Mouse (Mus musculus): ENCODE measurements around the gene Tunar. TPM values are rescaled to one million over a fixed set of nuclear protein-coding genes. Genes with fewer than 3 reads are reported as not detected.

Tunar gene
- 9.7 and 10.7 TPM in 2 replicates for polyA plus RNA-seq (2015; fragmentation: Nextera tagmentation; extraction: Ambion mirVana)

GRCm38 (mm10) chr12:105333570-105333969 is at the start of gene Tunar:
Gene Tunar, plus strand, starts transcription at chr12:105333870.
- peaks cover 26% of the 10 kb centered on the region for H3K4me1 ChIP-seq (replicated peaks)
- no peaks in the 10 kb centered on the region for H3K9me3 ChIP-seq
- ATAC-seq (ENCODE audit: low FRiP score) = no peak
- H3K4me3 ChIP-seq = no peak within 1 kb of the TSS
- H3K27ac ChIP-seq = no peak within 1 kb of the TSS
- no peaks in the 10 kb centered on the region for H3K36me3 ChIP-seq
- 90% methylated on average over 2 of the region's 2 CpGs for WGBS
- H3K9ac ChIP-seq = no peak within 1 kb of the TSS
- H3K4me2 ChIP-seq = no peak within 1 kb of the TSS
- H3K27me3 ChIP-seq = peaks cover 21% of the 10 kb centered on the region

GRCm38 (mm10) chr12:105312571-105313035 is 21.1 kb upstream of the Tunar start:
- Histone ChIP-seq H3K27me3 (no peaks in the 10 kb centered on the region), H3K4me2 (no peak overlapping the region), H3K36me3 (no peaks in the 10 kb centered on the region), H3K9me3 (no peaks in the 10 kb centered on the region), H3K4me1 (replicated peaks) (0 out of 2 replicates have a peak, but pooled peaks cover 4% of the 10 kb centered on the region), H3K4me3 (no peak overlapping the region), H3K9ac (no peak overlapping the region), H3K27ac (no peak overlapping the region)
- WGBS = 70% methylated on average over 5 of the region's 5 CpGs
- no peak for ATAC-seq (ENCODE audit: low FRiP score)

- no peaks in the 10 kb centered on the region for H3K36me3 ChIP-seq
- no peak overlapping the region for H3K9ac ChIP-seq
- no peak overlapping the region for H3K27ac ChIP-seq
- no peak for ATAC-seq (ENCODE audit: low FRiP score)
- H3K27me3 ChIP-seq = no peaks in the 10 kb centered on the region
- no peak overlapping the region for H3K4me2 ChIP-seq
- WGBS = 80% methylated on average over 1 of the region's 1 CpGs
- H3K9me3 ChIP-seq = no peaks in the 10 kb centered on the region
- H3K4me3 ChIP-seq = no peak overlapping the region
- 0 out of 2 replicates have a peak, but pooled peaks cover 4% of the 10 kb centered on the region for H3K4me1 ChIP-seq (replicated peaks)
Observed at GRCm38 (mm10) chr12:105314328-105314727, 19.3 kb upstream of the Tunar start.

DNA sequence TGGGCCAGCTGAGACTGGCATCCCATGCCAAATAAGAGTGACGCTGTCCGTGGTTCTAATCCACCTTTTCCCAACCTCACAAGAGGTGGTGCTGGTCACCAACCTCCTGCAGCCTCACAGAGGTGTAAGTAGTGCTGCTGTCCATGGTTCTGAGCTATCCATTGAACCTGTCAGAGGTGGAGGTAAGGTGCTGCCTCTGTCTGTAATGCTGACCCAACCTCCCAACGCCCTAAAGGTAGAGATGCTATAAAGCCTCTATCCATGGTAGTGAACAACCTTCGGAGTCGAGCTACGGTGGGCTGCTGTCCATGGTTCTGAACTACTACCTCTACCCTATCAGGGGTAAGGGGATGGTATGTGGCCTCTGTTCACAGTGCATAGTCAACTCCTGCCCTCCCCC is 11.5 kb upstream of the Tunar start:
- H3K9me3 ChIP-seq = no peaks in the 10 kb centered on the region
- no peak overlapping the region for H3K4me2 ChIP-seq
- H3K27ac ChIP-seq = no peak overlapping the region
- 26% methylated on average over 6 of the region's 6 CpGs for whole genome bisulfite sequencing
- no peaks in the 10 kb centered on the region for H3K27me3 ChIP-seq
- H3K4me3 ChIP-seq = no peak overlapping the region
- ATAC-seq (ENCODE audit: low FRiP score) = no peak
- H3K9ac ChIP-seq = no peak overlapping the region
- H3K36me3 ChIP-seq = no peaks in the 10 kb centered on the region
- H3K4me1 ChIP-seq (replicated peaks) = no peaks in the 10 kb centered on the region

GRCm38 (mm10) chr12:105327051-105327450 is 6.6 kb upstream of the Tunar start:
- no peaks in the 10 kb centered on the region for H3K9me3 ChIP-seq
- H3K4me2 ChIP-seq = no peak overlapping the region
- H3K4me3 ChIP-seq = no peak overlapping the region
- H3K27ac ChIP-seq = no peak overlapping the region
- 80% methylated on average over 5 of the region's 5 CpGs for WGBS
- H3K4me1 ChIP-seq (replicated peaks) = peaks cover 6% of the 10 kb centered on the region; the same call in 1 of the 2 replicates
- ATAC-seq (ENCODE audit: low FRiP score) = no peak
- no peak overlapping the region for H3K9ac ChIP-seq
- no peaks in the 10 kb centered on the region for H3K27me3 ChIP-seq
- no peaks in the 10 kb centered on the region for H3K36me3 ChIP-seq

- H3K4me1 ChIP-seq (replicated peaks) = peaks cover 6% of the 10 kb centered on the region; the same call in 1 of the 2 replicates
- WGBS = 71% methylated on average over 11 of the region's 11 CpGs
- no peak for ATAC-seq (ENCODE audit: low FRiP score)
- H3K36me3 ChIP-seq = no peaks in the 10 kb centered on the region
- H3K27ac ChIP-seq = no peak overlapping the region
- H3K27me3 ChIP-seq = no peaks in the 10 kb centered on the region
- no peak overlapping the region for H3K4me2 ChIP-seq
- no peak overlapping the region for H3K4me3 ChIP-seq
- no peaks in the 10 kb centered on the region for H3K9me3 ChIP-seq
- H3K9ac ChIP-seq = no peak overlapping the region
Observed at GRCm38 (mm10) chr12:105328396-105328795, 5.3 kb upstream of the Tunar start.

GRCm38 (mm10) chr12:105336094-105336420 is 2.4 kb downstream of the Tunar start:
- peak overlapping the region; percentile 72 for H3K9ac ChIP-seq
- H3K36me3 ChIP-seq = no peaks in the 10 kb centered on the region
- no peaks in the 10 kb centered on the region for H3K9me3 ChIP-seq
- peak overlapping the region; percentile 85 for H3K27ac ChIP-seq
- H3K4me2 ChIP-seq = peak overlapping the region; percentile 73
- H3K4me3 ChIP-seq = peak overlapping the region; percentile 61
- WGBS = 15% methylated on average over 8 of the region's 8 CpGs
- H3K4me1 ChIP-seq (replicated peaks) = peaks cover 37% of the 10 kb centered on the region
- peaks cover 33% of the 10 kb centered on the region for H3K27me3 ChIP-seq
- peak; percentile 5; the same call in 1 of the 2 replicates for ATAC-seq (ENCODE audit: low FRiP score)

DNA sequence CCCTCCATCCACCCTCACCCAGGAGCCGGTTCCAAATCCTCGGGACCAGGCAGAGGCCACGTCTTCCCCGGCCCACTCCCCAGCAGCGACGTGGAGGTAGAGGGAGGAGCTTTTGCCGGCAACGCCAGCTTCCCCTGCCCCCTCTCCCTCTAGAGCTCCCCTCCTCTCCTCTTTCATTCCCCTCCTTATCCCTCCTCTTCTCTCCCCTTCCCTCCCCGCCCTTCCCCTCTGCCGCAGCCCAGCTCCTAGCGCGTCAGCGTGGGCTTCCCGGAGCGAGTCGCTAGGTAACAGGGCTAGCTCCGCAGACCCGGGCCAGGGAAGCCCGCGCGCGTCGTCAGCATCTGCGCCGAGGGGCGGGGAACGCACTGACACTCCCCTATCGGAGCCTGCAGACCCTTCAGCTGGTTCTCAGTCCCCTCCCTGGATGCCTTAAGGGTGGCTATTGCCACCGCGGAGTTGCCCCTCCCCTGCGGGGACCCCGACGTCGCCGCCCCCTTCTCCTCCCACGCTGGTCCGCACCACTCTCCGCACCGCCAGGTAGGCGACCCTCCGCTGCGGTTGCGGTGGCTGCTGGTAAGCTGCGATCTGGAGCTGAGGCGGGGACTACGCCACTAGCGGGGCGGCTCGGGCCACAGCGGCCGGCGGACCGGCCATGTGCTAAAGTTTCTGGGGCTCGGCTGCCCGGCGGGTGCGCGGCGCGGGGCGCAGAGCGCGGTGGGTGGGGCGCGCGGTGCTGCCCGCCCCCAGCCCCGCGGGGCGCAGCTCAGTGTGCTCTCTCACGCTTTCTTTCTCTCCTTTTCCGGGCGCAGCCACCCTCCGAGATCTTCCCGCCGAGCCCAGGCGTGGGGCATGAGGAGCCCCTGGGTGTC is 3.0 kb downstream of the Tunar start:
- H3K27ac ChIP-seq = peak overlapping the region; percentile 85
- H3K9ac ChIP-seq = peak overlapping the region; percentile 72
- peaks cover 36% of the 10 kb centered on the region for H3K27me3 ChIP-seq
- H3K4me3 ChIP-seq = peak overlapping the region; percentile 61
- peaks cover 39% of the 10 kb centered on the region for H3K4me1 ChIP-seq (replicated peaks)
- peak overlapping the region; percentile 73 for H3K4me2 ChIP-seq
- ATAC-seq (ENCODE audit: low FRiP score) = peak; percentile 94
- H3K9me3 ChIP-seq = no peaks in the 10 kb centered on the region
- no peaks in the 10 kb centered on the region for H3K36me3 ChIP-seq
- under 1% methylated on average over 72 of the region's 77 CpGs for WGBS

DNA sequence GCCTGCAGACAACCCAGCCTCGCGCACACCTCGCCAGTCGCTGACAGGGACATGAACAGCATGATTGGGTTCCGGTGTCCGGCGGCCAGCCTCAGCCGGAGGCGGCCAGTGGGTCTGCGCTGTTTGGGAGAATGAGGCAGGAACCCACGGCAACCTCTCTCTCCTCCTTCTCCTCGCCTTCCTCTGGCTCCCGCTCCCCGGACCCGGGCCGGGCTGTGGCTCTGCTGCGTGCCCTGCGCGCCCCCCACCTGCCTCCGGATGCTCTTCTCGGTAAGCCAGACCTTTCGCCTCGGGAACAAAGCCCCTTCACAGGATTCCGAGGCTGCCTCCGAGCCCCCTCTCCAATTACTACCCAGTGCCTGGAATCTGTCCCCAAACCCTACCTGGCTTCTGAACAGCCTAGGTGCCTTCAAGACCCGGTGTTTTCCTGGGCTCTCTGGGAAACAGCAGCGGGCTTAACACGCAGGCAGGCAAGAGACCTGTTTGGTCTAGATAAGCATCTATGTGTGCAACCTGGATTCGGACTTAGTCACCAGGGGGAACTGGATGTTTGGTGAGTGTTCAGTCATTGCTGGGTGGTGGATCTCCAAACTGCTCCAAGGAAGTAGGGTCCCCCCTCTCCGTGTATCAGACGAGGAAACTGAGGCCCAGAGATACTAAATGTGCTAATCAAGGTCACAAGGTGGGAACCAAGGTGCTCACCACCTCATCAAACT is 3.8 kb downstream of the Tunar start:
- Histone ChIP-seq H3K4me1 (replicated peaks) (peaks cover 42% of the 10 kb centered on the region), H3K9ac (peak overlapping the region; percentile 72), H3K27me3 (peaks cover 37% of the 10 kb centered on the region), H3K4me2 (peak overlapping the region; percentile 73), H3K9me3 (no peaks in the 10 kb centered on the region), H3K4me3 (peak overlapping the region; percentile 61), H3K36me3 (no peaks in the 10 kb centered on the region), H3K27ac (peak overlapping the region; percentile 85)
- WGBS = 4% methylated on average over 29 of the region's 31 CpGs
- ATAC-seq (ENCODE audit: low FRiP score) = peak; percentile 34

GRCm38 (mm10) chr12:105338256-105338977 is 4.7 kb downstream of the Tunar start:
- H3K9ac ChIP-seq = peak overlapping the region; percentile 72; the same call in 1 of the 2 replicates
- H3K36me3 ChIP-seq = no peaks in the 10 kb centered on the region
- no peak for ATAC-seq (ENCODE audit: low FRiP score)
- peak overlapping the region; percentile 61 for H3K4me3 ChIP-seq
- H3K9me3 ChIP-seq = no peaks in the 10 kb centered on the region
- peaks cover 52% of the 10 kb centered on the region for H3K4me1 ChIP-seq (replicated peaks)
- peak overlapping the region; percentile 73 for H3K4me2 ChIP-seq
- no peak overlapping the region for H3K27ac ChIP-seq
- peaks cover 37% of the 10 kb centered on the region for H3K27me3 ChIP-seq
- 82% methylated on average over 11 of the region's 11 CpGs for WGBS

- WGBS = 64% methylated on average over 9 of the region's 9 CpGs
- Histone ChIP-seq H3K4me1 (replicated peaks) (peaks cover 47% of the 10 kb centered on the region), H3K9ac (no peak overlapping the region), H3K27me3 (peaks cover 27% of the 10 kb centered on the region), H3K4me2 (no peak overlapping the region), H3K36me3 (no peaks in the 10 kb centered on the region), H3K9me3 (no peaks in the 10 kb centered on the region), H3K27ac (no peak overlapping the region), H3K4me3 (no peak overlapping the region)
- no peak for ATAC-seq (ENCODE audit: low FRiP score)
Observed at GRCm38 (mm10) chr12:105341523-105341922, 7.9 kb downstream of the Tunar start.

- no peaks in the 10 kb centered on the region for H3K36me3 ChIP-seq
- no peak overlapping the region for H3K9ac ChIP-seq
- no peak overlapping the region for H3K27ac ChIP-seq
- no peak for ATAC-seq (ENCODE audit: low FRiP score)
- no peaks in the 10 kb centered on the region for H3K9me3 ChIP-seq
- no peak overlapping the region for H3K4me2 ChIP-seq
- H3K4me1 ChIP-seq (replicated peaks) = peaks cover 25% of the 10 kb centered on the region
- no peak overlapping the region for H3K4me3 ChIP-seq
- 93% methylated on average over 7 of the region's 7 CpGs for WGBS
- H3K27me3 ChIP-seq = peaks cover 11% of the 10 kb centered on the region; the same call in 1 of the 2 replicates
Observed at GRCm38 (mm10) chr12:105344460-105344859, 10.8 kb downstream of the Tunar start.
